Mouse (Mus musculus): Measurements from ENCODE around the gene Srgap2. TPM values are rescaled to one million over a fixed set of nuclear protein-coding genes. Genes with fewer than 3 reads are reported as not detected.

The Srgap2 gene
- total RNA-seq, 4 experiments from 2014 or later, result 23.5 to 40.0 (median 32.9) TPM

DNA sequence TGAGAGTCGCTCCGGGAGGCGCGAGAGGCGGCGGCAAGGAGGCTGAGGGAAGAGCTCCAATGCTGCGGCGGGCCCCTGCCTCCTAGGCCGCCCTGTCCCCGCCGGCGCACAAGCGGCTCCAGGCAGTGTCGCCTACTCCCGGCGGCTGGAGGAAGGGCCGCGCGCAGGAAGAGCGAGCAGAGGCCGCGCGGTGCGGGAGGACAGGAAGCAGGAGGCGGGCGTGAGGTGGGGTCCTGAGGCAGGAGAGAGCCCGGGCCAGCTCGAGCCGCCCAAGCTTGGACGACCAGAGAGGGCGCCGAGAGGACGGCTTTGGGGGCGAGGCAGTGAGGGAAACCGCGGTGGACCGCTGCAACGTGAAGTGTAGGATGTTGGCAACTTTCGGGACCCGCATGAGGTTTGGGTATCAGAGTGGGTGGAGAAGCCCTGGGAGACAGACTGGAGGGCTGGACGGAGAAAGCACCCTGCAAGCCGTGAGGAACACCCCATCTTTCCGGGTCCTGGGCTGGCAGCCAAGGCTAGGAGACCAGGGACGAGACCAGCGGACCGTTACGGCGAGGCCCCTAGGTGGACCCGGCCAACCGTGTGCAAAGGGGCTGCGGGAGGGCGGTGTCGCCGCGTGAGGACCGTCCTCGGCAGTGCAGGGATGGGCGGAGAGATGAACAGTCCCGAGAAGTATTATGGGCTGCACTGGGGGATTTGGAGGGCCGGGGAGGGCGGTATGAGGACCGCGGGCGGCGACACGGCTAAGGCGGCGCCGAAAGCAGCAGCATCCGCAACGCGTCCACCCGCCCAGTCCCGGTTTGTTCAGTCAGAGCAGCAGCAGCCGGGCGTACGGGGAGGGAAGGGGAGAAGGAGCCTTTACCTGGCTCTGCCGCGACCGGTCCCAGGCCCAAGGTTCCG is 531 bp downstream of the Srgap2 start:
- DNase-seq, result peak; percentile 59

DNA sequence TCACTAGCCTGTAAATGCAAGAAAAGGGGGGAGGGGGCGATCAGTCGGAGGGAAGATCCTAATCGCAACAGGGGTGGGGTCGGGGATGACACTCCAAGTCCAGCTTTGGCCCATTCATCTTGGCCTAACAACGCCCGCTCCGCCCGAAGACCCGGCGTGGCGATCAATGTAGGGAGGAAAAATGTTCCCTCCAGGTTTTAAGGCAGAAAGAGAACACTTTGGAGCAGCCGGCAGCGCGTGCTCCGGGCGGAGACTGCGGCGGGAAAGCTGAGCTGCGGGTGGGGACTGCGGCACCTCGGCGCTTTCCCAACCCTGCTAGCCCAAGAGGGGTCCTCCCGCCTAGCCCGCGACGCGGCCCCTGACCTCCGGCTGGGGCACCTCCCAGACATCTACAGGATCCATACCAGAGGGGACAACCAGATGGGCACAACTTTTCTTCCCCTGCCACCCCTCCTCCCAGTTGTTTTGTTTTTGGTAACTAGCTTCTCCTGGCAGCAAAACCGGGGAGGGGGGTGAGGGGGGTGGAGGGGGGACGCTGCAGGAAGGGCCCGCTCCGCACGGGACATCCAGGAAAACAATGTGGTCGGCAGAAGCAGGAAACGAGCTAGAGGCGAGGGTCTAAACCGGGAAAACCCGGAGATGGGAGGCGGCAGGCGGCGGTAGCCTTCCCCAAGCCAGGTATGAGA is 1.4 kb downstream of the Srgap2 start:
- peak; percentile 39 for DNase-seq

DNA sequence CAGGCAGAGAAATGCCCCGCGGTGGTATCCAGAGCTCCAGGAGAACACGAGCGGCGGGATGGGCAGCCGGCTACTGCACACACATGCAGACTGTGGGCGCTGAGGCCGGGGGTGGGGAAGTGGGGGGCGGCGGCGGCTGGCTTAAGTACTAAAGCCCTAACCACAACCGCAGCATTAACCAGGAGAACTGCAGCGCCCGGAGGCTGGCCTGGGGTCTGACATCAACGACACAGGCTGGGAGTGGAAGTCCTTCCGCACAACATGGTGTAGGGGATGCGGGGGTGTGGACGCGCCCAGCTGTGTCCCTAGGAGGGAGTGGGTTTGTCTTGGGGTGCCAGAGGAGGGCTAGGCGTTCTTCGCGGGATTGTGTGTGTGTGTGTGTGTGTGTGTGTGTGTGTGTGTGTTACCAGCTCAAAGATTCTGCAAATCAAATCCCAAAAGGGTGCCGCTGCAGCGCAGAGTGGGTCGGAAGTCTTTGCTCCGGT is 2.0 kb downstream of the Srgap2 start:
- DNase-seq, result peak; percentile 34

DNA sequence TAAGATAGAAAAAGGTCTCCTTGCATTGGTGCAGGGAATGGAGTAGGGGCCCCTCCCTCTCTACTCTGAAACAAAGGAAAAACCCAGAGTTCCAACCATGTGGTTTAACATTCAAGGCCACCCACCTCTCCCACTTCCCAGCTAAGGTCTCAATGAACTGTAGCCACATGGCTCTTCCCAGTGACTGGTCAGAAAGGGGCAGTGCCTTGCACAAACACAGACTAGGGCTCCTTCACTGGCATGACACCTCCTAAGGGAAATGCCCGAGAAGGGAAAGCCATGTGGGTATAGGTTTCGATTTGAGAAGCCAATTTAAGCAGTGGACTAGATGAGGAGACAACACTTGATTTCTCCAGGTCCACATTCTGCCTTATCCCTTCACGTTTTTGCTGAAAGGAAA is 3.4 kb downstream of the Srgap2 start:
- DNase-seq, result no peak

DNA sequence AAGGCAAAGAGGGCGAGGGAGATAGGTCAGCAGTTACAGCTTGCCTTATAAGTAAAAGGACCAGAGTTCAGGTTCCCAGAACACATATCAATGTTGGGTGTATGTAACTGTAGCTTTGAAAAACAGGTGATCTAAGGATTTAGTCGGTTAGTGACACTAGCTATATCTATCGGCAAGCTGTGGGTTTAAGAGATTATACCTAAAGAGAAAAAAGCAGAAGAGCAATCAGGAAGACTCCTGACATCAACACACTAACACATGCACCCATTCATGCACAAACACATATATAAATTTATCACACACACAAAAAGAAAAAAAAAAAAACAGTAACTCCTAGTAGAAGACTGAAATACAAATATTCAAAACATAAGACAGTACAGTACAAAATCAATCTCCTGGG is 10.6 kb downstream of the Srgap2 start:
- no peak for DNase-seq

DNA sequence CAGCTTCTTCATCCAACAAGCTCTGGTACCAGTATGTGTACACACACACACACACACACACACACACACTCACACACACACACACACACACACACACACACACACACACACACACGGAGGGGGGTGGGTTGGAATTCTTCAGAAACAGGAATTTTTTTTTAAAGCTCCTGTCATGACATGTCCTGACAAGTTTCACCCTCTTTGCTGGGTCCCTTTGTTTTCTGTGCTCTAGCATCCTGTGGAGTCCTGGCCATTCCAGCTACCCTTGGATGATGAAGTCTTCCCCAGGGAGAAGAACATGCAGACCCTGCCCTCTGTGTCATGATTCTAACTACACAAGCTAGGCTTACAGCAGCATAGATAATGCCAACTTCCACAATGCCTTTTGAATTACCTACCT is 13.0 kb downstream of the Srgap2 start:
- DNase-seq, result no peak

DNA sequence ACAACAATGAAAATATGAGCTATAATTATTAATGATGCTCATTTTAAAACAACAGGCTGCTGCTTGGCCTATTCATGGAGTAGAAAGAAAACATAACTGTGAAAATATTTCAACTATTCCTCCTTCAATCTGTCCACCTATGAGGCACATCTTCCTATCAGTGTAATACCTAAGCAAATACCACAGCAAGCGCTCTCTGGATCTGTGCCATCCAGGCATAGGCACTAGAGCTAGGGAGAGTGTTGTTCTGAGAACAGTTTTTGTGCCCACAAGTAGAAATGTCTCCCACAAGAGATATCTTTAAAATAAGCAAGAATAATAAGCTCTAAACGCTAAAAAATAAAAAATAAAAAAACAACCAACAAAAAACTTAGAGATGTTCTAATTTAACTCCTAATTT is 14.0 kb downstream of the Srgap2 start:
- no peak for DNase-seq

DNA sequence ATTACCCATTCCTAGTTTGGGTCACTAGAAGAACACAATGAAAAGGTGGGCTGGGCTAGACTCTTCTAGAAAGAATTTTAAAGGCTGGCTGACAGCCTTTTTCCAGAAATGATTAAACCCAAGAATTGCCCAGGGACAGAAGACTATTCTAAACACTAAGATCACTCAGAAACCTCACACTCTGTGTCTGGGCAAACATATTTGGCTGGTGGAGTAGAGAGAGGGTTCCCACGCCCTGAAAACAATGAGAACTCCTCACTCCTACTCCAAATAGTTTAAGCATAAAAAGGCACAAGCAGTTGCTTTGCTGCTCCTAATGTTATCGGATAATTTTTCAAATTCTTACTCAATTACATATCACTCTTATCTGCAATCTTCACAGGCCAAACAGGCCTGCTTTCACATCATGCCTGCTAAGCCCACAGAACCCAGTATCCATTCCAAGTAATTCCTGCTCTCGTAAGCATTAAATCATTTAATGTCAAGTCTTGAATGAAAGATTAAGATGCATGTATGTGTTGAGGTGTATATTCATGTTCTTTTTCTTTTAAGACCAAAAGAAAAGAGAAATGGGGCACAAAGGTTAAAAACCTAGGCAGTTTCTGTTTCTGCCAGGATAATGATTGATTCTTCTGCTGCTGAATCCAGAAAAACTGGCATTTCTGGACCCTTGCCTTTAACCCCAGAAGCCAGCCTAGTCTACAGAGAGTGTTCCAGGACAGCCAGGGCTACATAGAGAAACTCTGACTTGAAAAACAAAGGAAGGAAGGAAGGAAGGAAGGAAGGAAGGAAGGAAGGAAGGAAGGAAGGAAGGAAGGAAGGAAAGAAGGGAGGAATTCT is 15.3 kb downstream of the Srgap2 start:
- DNase-seq, result no peak

DNA sequence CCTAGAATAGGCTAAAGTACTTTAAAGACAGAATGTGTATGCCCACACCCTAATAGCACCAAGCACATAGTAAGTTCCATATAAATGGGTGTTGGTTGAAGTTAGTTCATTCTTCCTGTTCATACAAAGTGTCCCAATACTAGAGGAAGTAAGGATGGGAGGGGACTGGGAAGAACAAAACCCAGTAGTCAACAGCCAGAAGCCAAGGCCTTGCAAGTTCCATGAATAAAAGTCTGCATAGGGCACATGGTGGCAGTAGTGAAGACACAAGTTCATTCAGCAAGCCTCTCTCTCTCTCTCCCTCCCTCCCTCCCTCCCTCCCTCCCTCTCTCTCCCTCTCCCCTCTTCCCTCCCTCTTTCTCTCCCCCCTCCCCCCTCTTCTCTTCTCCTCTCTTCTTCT is 16.0 kb downstream of the Srgap2 start:
- no peak for DNase-seq

DNA sequence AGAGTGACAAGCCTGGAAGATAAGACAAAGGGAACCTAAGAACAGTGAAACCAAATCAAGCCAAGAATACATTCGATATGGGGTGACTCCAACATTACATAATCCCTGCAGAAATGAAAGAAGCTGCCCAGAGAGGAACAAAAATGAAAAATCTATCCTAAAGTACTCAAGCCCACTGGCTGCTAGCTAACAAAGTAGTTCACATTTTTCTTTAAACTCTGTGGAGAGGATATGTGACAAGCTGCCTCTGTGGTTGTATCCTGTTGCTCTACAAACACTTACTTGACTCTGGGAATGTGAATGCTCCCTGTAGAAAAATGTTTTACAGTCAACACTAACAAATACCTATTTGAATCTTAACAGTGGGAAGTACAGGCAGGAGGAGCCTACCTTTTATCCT is 25.5 kb downstream of the Srgap2 start:
- DNase-seq, result no peak

DNA sequence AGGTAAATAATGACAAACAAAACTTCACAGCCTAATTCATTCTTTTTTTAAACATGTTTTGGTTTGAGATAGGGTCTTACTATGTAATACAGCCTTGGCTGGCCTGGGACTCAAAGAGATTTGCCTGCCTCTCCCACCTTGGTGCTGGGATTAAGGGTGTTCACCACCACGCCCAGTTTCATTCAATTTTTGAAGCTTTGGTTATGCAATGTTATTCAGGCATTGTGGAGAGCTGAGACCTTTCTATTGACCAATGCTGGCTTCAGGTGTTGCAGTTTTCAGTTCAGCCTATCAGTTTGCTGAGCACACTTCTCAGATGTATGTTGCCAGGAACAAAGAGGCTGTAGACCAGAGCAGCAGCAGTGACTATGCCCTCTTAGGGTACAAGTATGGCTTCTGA is 28.9 kb downstream of the Srgap2 start:
- no peak for DNase-seq

DNA sequence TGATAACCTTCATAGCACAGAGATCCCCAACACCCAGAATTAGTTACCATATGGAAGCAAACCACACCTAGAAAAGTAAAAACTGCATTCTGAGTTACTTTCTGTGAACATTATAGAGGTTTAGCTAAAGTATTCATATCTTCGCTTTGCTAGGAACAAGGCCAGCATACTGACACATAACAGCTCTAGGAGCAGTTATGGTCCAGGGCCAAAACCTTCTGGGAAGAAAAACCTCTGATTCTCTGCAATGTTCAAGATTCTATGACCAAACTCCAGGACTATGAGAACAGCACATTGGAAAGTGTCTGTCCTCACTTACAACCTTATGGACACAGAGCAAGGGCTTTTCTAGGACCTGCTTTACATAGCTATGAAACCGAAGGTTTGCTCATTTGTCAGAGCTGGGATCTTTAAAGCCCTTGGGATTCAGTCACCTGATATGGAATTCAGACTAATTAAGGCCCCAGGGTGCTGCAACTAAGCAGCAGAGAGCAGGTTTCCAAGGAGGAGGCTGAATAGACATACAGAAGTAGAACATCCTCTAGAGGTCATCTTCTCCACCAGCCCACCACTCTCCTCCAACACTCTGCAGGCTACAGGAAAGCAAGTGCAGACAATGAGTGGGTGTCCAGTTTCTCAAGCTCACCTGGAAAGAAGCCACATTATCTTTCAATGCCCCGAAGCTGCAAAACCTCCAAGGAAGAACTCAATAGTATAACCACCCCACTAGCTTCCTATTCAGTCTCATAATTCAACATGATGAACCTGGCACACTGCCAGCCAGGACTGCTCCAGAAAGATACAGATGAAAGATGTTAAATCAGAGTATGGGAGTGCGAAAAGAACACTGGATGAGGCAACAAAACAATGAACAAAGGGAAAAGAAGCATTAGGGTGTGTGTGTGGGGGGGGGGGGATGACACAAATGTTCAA is 32.9 kb downstream of the Srgap2 start:
- peak; percentile 14 for DNase-seq

DNA sequence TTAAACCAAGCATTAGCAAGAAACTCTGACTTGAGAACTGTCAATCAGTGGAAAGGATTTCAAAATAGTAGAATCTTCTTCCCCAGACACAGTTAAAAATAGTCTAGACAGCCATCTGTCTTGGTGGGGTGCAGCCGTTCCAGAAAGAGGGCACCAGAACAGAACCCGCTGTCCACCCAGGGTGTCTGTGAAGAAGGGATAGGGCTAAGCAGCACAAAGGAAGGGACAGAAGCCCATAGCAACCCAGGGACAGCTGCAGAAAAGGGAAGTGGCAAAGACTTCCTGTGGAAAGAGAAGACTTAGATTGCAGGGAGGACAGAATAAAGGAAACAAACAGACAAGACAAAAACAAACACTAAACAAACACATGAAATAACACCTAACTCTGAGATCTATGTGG is 34.8 kb downstream of the Srgap2 start:
- no peak for DNase-seq

DNA sequence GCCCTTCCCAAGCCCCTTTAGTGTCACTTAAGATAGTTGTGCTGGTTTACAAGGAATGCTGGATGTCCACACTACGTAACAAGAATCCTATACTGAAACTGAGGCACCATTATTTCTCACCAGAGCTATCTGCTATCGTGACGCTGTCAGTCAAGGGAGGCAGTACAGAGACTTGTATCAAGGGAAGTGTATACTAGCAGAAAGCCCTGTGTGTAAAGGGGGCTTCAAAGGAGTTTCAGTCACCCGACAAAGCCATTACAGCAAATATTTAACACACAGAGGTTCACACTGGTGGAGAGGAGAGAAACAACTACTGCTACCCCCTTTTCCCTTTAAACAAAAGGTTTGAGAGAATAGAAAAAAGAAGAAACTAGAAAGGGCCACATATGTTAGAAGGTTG is 35.6 kb downstream of the Srgap2 start:
- no peak for DNase-seq

DNA sequence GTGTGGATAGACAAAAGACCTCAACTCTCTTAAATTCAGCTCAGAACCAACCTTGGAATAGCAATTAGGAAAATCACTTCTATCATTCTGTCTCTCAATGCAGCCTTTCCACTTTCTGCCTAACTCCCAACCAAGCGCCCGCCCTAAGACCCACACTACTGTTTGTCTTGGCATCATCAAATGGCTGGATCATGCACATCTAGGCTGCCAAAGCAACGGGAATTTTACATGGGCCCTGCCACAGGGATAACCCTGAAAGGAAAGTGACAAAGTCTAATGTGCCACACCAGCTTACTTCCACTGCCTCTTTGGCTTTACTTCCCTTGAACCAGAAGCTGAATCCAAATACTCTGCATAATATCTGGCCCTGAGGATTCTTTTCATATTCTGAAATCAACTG is 37.8 kb downstream of the Srgap2 start:
- DNase-seq, result no peak

DNA sequence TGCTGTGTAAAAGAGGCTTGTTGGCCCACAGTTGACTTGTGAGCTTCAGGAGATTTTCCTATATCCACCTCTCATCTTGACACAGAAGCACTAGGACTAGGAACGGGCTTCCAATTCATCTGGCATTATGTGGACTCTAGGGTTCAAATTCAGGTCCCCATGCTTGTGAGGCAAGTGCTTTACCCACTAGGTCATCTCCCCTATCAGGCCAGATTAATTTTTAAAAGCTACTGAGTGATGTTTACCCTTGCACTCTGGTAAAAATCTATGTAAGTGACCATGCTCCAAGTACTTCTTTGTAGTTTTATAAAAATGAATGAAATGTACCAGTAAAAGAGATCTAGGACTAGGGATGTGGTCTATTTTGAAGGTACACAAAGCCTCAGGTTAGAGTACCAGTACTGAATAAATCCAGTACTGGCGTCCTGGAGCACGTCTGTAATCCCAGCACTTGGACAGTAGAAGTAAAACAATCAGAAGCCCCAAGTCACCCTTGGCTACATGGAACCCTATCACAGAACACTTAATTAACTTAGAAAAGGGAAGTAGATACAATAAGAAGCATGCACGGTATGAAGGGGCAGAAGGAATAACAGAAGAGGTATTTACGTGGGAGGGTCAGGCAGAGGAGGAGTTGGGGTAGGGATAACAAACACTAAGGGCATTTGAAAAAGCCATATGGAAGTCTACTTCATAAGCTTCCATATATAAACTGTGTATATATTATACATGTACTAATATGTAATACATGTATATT is 40.9 kb downstream of the Srgap2 start:
- DNase-seq, result no peak

DNA sequence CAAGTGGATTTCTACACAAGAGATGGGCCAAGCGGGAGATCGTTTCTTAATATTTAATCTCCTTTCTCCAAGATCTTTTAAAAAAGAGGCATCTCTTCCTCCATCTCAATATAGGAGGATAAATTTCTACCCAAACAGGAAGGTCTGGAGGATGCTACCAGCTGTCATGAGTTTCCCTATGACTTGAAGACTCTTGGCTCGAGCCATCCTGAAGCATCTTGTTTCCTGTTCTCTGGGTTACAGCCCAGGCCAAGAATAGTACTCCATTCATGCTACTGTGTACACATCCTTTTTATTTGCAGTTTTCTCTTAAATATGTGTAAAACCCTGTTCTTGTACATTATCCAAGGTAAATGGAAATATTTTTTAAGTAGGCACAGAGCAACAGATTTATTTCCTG is 44.9 kb downstream of the Srgap2 start:
- DNase-seq, result no peak

DNA sequence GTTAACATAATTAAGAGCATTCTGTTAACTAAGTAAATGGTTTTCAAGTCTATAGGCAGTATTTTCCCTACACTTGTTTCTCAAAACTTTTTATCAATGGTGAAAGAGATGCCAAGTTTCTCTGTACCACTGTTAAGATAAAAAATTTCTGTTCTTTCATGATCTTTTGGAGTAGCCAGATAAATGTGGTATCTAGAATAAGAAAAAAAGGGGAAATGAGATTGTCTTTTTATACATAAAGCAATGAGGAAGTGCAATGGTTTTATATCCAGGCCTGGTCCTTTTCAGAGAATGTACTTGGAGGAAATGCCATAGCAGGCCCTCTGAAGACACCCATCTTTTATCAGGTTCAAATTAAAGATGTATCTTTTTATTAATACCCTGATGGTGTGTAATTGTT is 45.8 kb downstream of the Srgap2 start:
- no peak for DNase-seq

DNA sequence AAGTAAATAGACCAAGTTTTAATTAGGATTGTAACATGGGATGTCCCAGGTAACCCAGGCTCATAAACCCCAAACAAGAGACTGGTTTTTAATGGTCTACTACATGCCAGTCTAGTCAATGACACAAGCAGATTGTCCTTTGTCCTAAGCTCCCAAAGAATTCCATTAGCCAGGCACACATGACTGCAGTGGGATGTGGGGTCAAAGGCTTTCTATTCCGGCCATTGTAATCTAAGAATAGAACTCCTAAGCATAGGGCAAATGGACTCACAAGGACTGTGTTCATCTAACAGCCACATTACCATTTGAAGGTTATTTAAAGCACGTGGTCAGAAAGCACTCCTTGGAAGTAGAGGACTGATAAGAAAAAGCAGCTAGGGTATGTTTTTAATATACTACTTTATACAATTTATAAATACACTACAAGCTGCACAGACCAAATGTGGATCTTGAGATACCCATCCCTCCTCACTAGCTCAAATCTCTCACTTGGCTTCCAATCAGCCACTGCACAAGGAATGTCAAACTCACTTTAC is 48.3 kb downstream of the Srgap2 start:
- DNase-seq, result no peak

DNA sequence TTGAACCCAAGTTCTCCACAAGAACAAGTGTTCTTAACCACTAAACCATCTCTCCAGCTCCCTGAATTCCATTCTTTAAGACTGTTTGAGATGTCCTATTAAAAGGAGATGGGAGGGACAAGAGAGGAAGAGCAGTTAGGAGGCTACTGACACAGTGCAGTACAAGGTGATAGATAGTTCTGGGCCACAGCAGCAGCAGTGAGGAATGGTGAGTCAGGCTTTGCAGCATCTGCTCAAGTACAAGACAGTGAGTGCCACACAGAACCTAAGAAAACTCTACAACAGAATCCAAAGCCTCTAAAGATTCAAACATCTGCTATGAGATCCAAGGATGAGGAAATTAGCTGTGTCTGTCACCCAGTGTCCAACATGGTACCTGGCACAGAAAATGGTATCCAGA is 51.8 kb downstream of the Srgap2 start:
- DNase-seq, result no peak

DNA sequence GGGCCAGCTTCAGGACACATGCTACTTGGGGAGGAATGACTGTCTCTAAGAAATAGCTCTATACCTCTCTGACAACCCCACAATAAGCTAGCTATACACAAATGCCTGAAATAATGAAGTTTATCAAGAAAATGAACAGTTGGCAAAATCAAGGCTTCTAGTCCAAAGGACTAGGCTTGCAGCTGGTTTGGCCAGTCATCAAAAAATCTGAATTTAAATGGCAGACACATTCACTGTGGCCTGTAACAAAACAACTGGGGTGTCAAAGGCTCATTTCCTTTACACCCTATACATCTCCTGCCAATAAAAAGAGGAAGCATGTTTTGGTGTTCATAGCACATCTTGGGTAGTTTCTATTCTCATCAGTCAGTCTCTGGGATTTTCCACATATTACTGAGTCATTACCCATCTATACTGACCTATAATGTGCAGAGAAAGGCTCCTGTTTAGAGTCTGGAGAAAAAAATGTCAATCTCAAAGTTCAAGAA is 53.5 kb downstream of the Srgap2 start:
- no peak for DNase-seq

All from adrenal gland, adult 8-10 months (tissue).